Mouse (Mus musculus) Patski (cell line): ENCODE data around the gene Junb. TPM values are rescaled to one million over a fixed set of nuclear protein-coding genes. Genes with fewer than 3 reads are reported as not detected.

Experiments used
- ATAC-seq: fragments of 100-300 bp; one replicate; pipeline ENCODE4 v1.8.0; 2021
- CTCF ChIA-PET: fragments of 350-600 bp; sonication (Branson Sonifier 250); formaldehyde crosslinking; loops from one replicate; lab custom pipeline; 2022; ENCODE audit warnings: inconsistent platforms; lab: Charles Lee
- POLR2A ChIA-PET: fragments of 350-600 bp; sonication (Branson Sonifier 250); formaldehyde crosslinking; loops from one replicate; lab custom pipeline; 2022; ENCODE audit warnings: antibody characterized with exemption, inconsistent platforms; lab: Charles Lee
- DNase-seq: peaks from one replicate; pipeline ENCODE4 v3.0.0-alpha.2; 2011; ENCODE audit warnings: low read depth, low spot score
- H3K27me3 ChIP-seq: fragments of 371-371 bp; one replicate; pipeline ENCODE4 v1.5.1; 2021
- CTCF ChIP-seq: fragments of 100-300 bp; IDR thresholded peaks from one replicate; pipeline ENCODE4 v1.5.1; 2021
- in situ Hi-C: fragments of 300-500 bp; cut with MboI; formaldehyde crosslinking; loops from 3 replicates; pipeline ENCODE4 v1.11.1; 2018; ENCODE audit warnings: low pct_unique_long_range_greater_than_20kb, mixed read lengths
- polyA plus RNA-seq: library from polyadenylated mRNA; unstranded; gene quantifications from one replicate; pipeline ENCODE4 v1.2.3, GENCODE M21; 2021

Junb gene
- polyA plus RNA-seq, 1 experiment from 2014 or later: 280 TPM

DNA sequence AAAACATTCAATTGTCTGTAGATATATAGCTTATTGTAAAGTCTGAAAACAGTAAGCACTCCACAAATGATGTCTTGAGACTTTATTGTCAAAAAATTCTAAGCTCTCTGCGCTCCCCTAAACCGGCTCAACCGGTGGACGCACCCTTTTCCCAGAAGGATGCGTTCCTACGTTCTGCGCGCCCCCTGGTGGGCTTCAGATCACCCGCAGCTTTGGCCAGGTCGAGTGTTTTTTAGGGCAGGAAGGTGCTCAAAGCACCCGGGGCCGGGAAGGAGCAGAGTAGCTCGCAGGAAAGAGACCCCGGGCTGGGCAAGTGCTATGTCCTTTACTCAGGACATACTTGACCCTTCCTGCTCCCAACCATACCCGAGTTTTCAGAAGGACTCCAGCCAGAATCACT is 11.3 kb upstream of the Junb start:
- ChIA-PET CTCF (interaction anchor here (0.7 to 8.7 kb wide), 13 partner anchors 9 to 93 kb away, joined by 3 to 351 read pairs (median 3); partner anchors contain the start of genes Dnase2a, Gm49661, Junb and Man2b1), POLR2A (interaction anchor here (0.6 to 10.0 kb wide), 6 partner anchors 13 to 80 kb away, joined by 3 to 225 read pairs (median 5); partner anchors contain the start of genes Junb, Prdx2, Rnaseh2a and Tnpo2)
- no peak for TF ChIP-seq CTCF
- peak; percentile 58 for ATAC-seq
- no peak for DNase-seq
- in situ Hi-C loops: loop anchor here (10.0 kb wide), 2 partner anchors 325 to 785 kb away; partner anchors contain the start of gene Ier2
- H3K27me3 ChIP-seq: no peaks in the 10 kb centered on the region

DNA sequence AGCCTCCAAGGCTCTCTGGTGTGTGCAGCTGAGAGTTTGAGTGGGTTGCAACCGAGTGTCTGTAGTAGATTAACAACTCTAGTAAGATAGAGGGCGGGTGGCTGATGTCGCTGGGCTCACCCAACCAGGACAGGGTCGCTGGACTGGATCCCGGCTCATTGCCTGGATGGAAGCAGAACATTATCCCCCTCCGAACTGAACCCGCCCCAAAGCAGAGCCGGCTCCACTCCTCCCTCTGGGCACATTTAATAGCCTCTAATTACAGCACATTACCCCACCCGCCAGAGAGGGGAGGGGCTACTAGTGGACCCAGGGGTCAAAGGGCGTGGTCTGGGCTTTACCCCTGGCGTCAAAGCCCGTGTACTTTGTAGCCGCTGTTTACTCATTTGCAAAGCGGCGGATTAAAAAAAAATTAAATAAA is 10.8 kb upstream of the Junb start:
- no peak for TF ChIP-seq CTCF
- H3K27me3 ChIP-seq: no peaks in the 10 kb centered on the region
- ChIA-PET CTCF (interaction anchor here (0.8 to 8.7 kb wide), 11 partner anchors 9 to 94 kb away, joined by 3 to 351 read pairs (median 3); partner anchors contain the start of genes Dnase2a, Gm49661, Junb and Man2b1), POLR2A (interaction anchor here (0.6 to 10.0 kb wide), 6 partner anchors 12 to 48 kb away, joined by 3 to 225 read pairs (median 7); partner anchors contain the start of genes Junb, Prdx2, Rnaseh2a and Tnpo2)
- in situ Hi-C loops: loop anchor here (10.0 kb wide), 2 partner anchors 325 to 785 kb away; partner anchors contain the start of gene Ier2
- no peak for DNase-seq
- peak; percentile 19 for ATAC-seq

DNA sequence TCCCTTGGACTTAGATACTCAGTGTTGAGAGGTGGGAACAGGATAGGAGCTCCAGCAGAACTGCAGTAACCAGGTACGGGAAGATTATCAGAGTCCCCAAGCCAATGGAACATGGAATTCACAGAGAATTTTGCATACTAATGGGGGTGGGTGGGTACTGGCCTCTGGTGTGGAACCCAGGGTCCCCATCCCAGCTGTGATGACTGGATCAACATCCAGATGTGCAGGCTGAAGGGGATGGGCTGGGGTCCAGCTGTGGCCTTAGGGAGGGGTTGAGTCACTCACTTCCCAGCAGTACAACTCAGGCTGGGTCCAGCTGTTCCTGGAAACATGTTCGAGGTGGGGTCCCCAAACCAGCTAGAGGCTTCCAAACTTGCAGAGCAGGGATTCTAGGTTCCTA is 9.4 kb upstream of the Junb start:
- in situ Hi-C loops: loop anchor here (10.0 kb wide), 2 partner anchors 323 to 783 kb away; partner anchors contain the start of gene Ier2
- POLR2A ChIA-PET: interaction anchor here (1.1 to 10.0 kb wide), 2 partner anchors 11 to 18 kb away, joined by 5 to 225 read pairs; partner anchors contain the start of genes Junb and Rnaseh2a
- DNase-seq (no peak), ATAC-seq (no peak)
- TF ChIP-seq CTCF: no peak
- H3K27me3 ChIP-seq: no peaks in the 10 kb centered on the region
- CTCF ChIA-PET: interaction anchor here (0.9 to 8.7 kb wide), 2 partner anchors 10 to 13 kb away, joined by 3 to 351 read pairs; partner anchors contain the start of genes Gm49661, Junb, Prdx2 and Rnaseh2a

DNA sequence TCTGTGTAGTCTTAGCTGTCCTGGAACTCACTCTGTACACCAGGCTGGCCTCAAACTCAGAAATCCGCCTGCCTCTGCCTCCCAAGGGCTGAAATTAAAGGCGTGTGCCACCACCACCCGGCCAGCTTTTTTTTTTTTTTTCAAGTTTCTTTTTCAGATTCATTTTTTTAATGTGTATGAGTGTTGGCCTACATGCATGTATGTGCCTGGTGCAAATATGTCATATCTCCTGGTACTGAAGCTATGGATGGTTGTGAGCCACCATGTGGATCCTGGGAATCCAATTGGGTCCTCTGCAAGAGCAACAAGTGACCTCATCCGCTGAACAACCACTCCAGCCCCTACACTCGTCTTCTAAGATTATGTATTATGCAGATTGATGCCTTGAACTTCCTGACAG is 8.9 kb upstream of the Junb start:
- ATAC-seq: no peak
- ChIA-PET CTCF (interaction anchor here (8.7 kb wide), 1 partner anchor 12 kb away, joined by 351 read pairs; the partner anchor contains the start of genes Gm49661, Junb, Prdx2 and Rnaseh2a), POLR2A (interaction anchor here (1.1 to 10.0 kb wide), 2 partner anchors 10 to 17 kb away, joined by 5 to 225 read pairs; partner anchors contain the start of genes Junb and Rnaseh2a)
- no peaks in the 10 kb centered on the region for H3K27me3 ChIP-seq
- TF ChIP-seq CTCF: no peak
- no peak for DNase-seq
- in situ Hi-C loops: loop anchor here (10.0 kb wide), 2 partner anchors 323 to 783 kb away; partner anchors contain the start of gene Ier2

DNA sequence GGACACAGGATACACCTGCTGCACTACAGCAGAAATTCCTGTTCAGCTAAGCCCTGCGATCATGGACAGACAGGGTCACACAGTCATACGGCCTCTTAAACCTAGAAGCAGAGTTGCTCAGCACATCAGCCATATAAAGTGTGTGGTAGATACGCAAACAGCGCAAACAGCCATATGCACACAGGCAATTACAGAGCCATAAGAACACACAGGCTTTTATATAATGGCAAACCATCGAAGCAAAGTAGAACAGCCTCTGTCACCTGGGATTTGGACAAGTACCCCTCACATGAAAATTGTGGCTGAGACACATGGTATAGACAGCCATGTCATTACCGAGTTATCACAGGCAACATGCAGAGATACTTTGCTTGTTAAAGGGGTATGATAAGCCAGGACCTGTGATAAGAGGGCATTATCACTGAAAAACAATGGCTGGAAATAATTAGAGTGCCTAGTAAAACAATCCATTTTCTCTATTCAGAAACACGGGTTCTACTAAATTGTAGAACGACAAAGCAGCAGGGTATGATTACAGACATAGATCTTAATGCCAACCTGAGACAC is 7.9 kb upstream of the Junb start:
- in situ Hi-C loops: loop anchor here (10.0 kb wide), 2 partner anchors 322 to 782 kb away; partner anchors contain the start of gene Ier2
- no peak for TF ChIP-seq CTCF
- no peak for DNase-seq
- ChIA-PET CTCF (interaction anchor here (8.7 kb wide), 1 partner anchor 11 kb away, joined by 351 read pairs; the partner anchor contains the start of genes Gm49661, Junb, Prdx2 and Rnaseh2a), POLR2A (interaction anchor here (10.0 kb wide), 1 partner anchor 10 kb away, joined by 225 read pairs; the partner anchor contains the start of gene Junb)
- no peaks in the 10 kb centered on the region for H3K27me3 ChIP-seq
- no peak for ATAC-seq

DNA sequence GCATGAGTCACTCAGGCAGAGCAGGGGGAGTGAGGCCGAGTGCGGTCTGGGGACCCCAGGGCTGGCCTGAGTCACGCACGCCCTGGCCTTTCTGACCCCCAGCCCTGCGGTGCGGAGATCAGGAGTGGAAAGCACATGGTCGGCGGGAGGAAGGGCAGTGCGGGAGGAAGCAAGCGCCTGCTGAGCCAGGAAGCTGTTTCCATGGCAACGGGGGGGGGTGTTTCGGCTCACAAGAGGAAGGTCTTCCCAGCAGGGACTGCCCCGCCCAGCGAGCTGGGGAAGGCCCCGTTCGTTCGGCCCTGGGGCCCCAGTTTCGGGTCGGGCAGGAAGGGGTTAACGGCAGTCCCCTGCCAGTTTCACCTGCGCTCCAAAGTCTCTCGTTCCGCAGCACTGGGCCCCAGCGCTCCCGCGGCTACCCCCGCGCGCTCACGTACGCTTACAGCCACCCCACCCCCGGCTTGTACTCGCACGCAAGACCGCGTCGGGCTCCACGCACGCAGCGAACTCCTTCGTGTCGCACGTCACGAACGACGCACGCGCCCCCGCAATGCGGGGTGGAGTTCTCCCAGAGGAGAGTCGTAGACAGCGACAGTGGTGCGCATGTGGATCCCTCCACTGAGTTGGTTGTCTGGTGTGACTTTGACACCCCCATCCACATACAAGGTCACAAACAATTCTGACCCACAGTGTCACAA is 7.3 kb upstream of the Junb start:
- ATAC-seq: peak; percentile 11
- no peaks in the 10 kb centered on the region for H3K27me3 ChIP-seq
- CTCF ChIA-PET: interaction anchor here (2.8 to 8.7 kb wide), 2 partner anchors 10 to 11 kb away, joined by 24 to 351 read pairs; partner anchors contain the start of genes Gm49661, Junb, Prdx2 and Rnaseh2a
- no peak for DNase-seq
- no peak for TF ChIP-seq CTCF
- in situ Hi-C loops: loop anchor here (10.0 kb wide), 2 partner anchors 321 to 781 kb away; partner anchors contain the start of gene Ier2
- POLR2A ChIA-PET: interaction anchor here (1.0 to 10.0 kb wide), 2 partner anchors 9 to 18 kb away, joined by 3 to 225 read pairs; partner anchors contain the start of gene Junb

GRCm38 (mm10) chr8:84985049-84985683 is 6.6 kb upstream of the Junb start:
- no peak for TF ChIP-seq CTCF
- H3K27me3 ChIP-seq: no peaks in the 10 kb centered on the region
- DNase-seq (no peak), ATAC-seq (no peak)
- POLR2A ChIA-PET: interaction anchor here (1.0 to 10.0 kb wide), 2 partner anchors 8 to 18 kb away, joined by 3 to 225 read pairs; partner anchors contain the start of gene Junb
- in situ Hi-C loops: loop anchor here (10.0 kb wide), 2 partner anchors 320 to 780 kb away; partner anchors contain the start of gene Ier2
- CTCF ChIA-PET: interaction anchor here (2.8 kb wide), 1 partner anchor 9 kb away, joined by 24 read pairs; no protein-coding TSS in a partner anchor

- ATAC-seq: no peak
Measured at GRCm38 (mm10) chr8:84984294-84985048, 6.0 kb upstream of the Junb start.

More at GRCm38 (mm10) chr8:84984294-84985048, 6.0 kb upstream of the Junb start:
- TF ChIP-seq CTCF: no peak
- POLR2A ChIA-PET: interaction anchor here (1.0 to 10.0 kb wide), 2 partner anchors 8 to 17 kb away, joined by 3 to 225 read pairs; partner anchors contain the start of gene Junb
- no peaks in the 10 kb centered on the region for H3K27me3 ChIP-seq
- in situ Hi-C loops: loop anchor here (10.0 kb wide), 2 partner anchors 320 to 780 kb away; partner anchors contain the start of gene Ier2
- DNase-seq: no peak
- CTCF ChIA-PET: interaction anchor here (2.8 kb wide), 1 partner anchor 9 kb away, joined by 24 read pairs; no protein-coding TSS in a partner anchor
